Mouse (Mus musculus) lung, embryonic 14.5 days (tissue): Measurements from ENCODE around the gene Anapc11. TPM values are rescaled to one million over a fixed set of nuclear protein-coding genes. Genes with fewer than 3 reads are reported as not detected.

Source experiments
- ATAC-seq: fragments of 200-750 bp; cut with Nextera tagmentation; 2 replicates; pipeline ENCODE4 v1.8.0; 2017; ENCODE audit warnings: mild to moderate bottlenecking, moderate TSS enrichment, moderate library complexity; ENCODE audit not compliant: insufficient read depth
- DNase-seq: peaks from one replicate; pipeline ENCODE4 v3.0.0-alpha.2; 2015
- H3K27ac ChIP-seq: fragments of 300-500 bp; sonication (generic); 2 replicates; pipeline ENCODE4 v1.5.1; 2014; ENCODE audit warnings: low read depth, mild to moderate bottlenecking, moderate library complexity
- H3K27me3 ChIP-seq: fragments of 300-500 bp; sonication (generic); 2 replicates; pipeline ENCODE4 v1.6.1; 2014; ENCODE audit warnings: low read length, control low read depth; ENCODE audit not compliant: insufficient read depth
- H3K36me3 ChIP-seq: fragments of 300-500 bp; sonication (generic); 2 replicates; pipeline ENCODE4 v1.6.1; 2014; ENCODE audit warnings: control low read depth; ENCODE audit not compliant: insufficient read depth
- H3K4me1 ChIP-seq: fragments of 300-500 bp; sonication (generic); 2 replicates; pipeline ENCODE4 v1.6.1; 2014; ENCODE audit warnings: antibody characterized with exemption, control low read depth; ENCODE audit not compliant: insufficient read depth
- H3K4me2 ChIP-seq: fragments of 300-500 bp; sonication (generic); 2 replicates; pipeline ENCODE4 v1.6.1; 2014; ENCODE audit warnings: mild to moderate bottlenecking
- H3K4me3 ChIP-seq: fragments of 300-500 bp; sonication (generic); 2 replicates; pipeline ENCODE4 v1.5.1; 2014; ENCODE audit warnings: low read depth, low read length
- H3K9ac ChIP-seq: fragments of 300-500 bp; sonication (generic); 2 replicates; pipeline ENCODE4 v1.6.1; 2014
- H3K9me3 ChIP-seq: fragments of 300-500 bp; sonication (generic); 2 replicates; pipeline ENCODE4 v1.6.1; 2016; ENCODE audit warnings: low read depth, low read length, control low read depth
- CTCF ChIP-seq: IDR thresholded peaks from 2 replicates; pipeline ENCODE4 v1.5.1; 2016; ENCODE audit warnings: antibody characterized with exemption, low read depth
- WGBS: fragments of 180-500 bp; shearing (Covaris S2); extraction: QIAGEN DNeasy Blood & Tissue Kit; methylation state at CpG from one replicate; pipeline ENCODE4 v1.1.7; 2014; 5-methylcytosine and 5-hydroxymethylcytosine counted together
- polyA plus RNA-seq: library from polyadenylated mRNA; unstranded; fragments of >200 nt; fragmentation: Nextera tagmentation; extraction: Ambion mirVana; gene quantifications from 2 replicates; pipeline ENCODE4 v1.2.1, GENCODE M21; 2014

Gene Anapc11
- polyA plus RNA-seq, 1 experiment from 2014 or later = 237 TPM

DNA sequence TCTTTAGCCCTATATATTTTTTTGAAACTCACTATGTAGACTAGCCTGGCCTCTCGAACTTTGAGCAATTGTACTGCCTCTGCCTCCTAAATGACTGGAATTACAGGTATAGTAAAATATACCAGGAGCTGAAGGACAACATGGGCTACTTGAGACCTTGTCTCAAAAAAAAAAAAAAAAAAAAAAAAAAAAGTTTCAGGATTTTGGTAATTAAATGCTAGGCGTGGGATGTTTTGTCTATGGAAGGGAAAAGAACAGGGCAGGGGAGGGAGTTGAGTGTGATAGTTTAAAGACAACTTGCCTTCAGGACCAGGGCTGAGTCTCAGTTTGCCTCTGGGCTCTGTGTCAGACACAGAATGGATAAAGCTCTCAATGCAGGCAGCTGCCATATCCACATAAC lies 23.2 kb upstream of the Anapc11 start:
- Histone ChIP-seq H3K27me3 (no peaks in the 10 kb centered on the region), H3K9ac (no peak overlapping the region), H3K4me2 (peak overlapping the region; percentile 90; the same call in 1 of the 2 replicates), H3K9me3 (no peaks in the 10 kb centered on the region), H3K4me3 (no peak overlapping the region), H3K36me3 (peaks cover 49% of the 10 kb centered on the region), H3K27ac (no peak overlapping the region), H3K4me1 (peaks cover 13% of the 10 kb centered on the region; the same call in 1 of the 2 replicates)
- no peak for TF ChIP-seq CTCF
- WGBS = 88% methylated on average over 2 of the region's 2 CpGs
- ATAC-seq = no peak
- no peak for DNase-seq

GRCm38 (mm10) chr11:120575940-120576339 lies 22.3 kb upstream of the Anapc11 start:
- H3K36me3 ChIP-seq = peaks cover 43% of the 10 kb centered on the region
- DNase-seq (no peak), ATAC-seq (no peak)
- no peak overlapping the region for H3K4me2 ChIP-seq
- no peaks in the 10 kb centered on the region for H3K9me3 ChIP-seq
- peaks cover 13% of the 10 kb centered on the region; the same call in 1 of the 2 replicates for H3K4me1 ChIP-seq
- no peak overlapping the region for H3K4me3 ChIP-seq
- no peak overlapping the region for H3K27ac ChIP-seq
- no peaks in the 10 kb centered on the region for H3K27me3 ChIP-seq
- no peak for TF ChIP-seq CTCF
- no peak overlapping the region for H3K9ac ChIP-seq

- H3K9ac ChIP-seq = no peak overlapping the region
- 77% methylated on average over 3 of the region's 3 CpGs for WGBS
- H3K4me1 ChIP-seq = peaks cover 8% of the 10 kb centered on the region; the same call in 1 of the 2 replicates
- H3K36me3 ChIP-seq = peaks cover 37% of the 10 kb centered on the region
- no peak overlapping the region for H3K4me3 ChIP-seq
- DNase-seq (no peak), ATAC-seq (no peak)
- no peak overlapping the region for H3K27ac ChIP-seq
- no peak overlapping the region for H3K4me2 ChIP-seq
- no peaks in the 10 kb centered on the region for H3K9me3 ChIP-seq
- H3K27me3 ChIP-seq = no peaks in the 10 kb centered on the region
- no peak for TF ChIP-seq CTCF
These were observed 21.7 kb upstream of the Anapc11 start for GRCm38 (mm10) chr11:120576365-120576981.

GRCm38 (mm10) chr11:120577211-120578023 lies 20.8 kb upstream of the Anapc11 start:
- peak; percentile 56 for TF ChIP-seq CTCF
- Histone ChIP-seq H3K9me3 (no peaks in the 10 kb centered on the region), H3K4me1 (peaks cover 13% of the 10 kb centered on the region), H3K27me3 (no peaks in the 10 kb centered on the region), H3K27ac (no peak overlapping the region), H3K4me3 (peak overlapping the region; percentile 4; the same call in 1 of the 2 replicates), H3K36me3 (peaks cover 37% of the 10 kb centered on the region), H3K4me2 (no peak overlapping the region), H3K9ac (no peak overlapping the region)
- WGBS = 80% methylated on average over 7 of the region's 7 CpGs
- DNase-seq = peak; percentile 49
- no peak for ATAC-seq

DNA sequence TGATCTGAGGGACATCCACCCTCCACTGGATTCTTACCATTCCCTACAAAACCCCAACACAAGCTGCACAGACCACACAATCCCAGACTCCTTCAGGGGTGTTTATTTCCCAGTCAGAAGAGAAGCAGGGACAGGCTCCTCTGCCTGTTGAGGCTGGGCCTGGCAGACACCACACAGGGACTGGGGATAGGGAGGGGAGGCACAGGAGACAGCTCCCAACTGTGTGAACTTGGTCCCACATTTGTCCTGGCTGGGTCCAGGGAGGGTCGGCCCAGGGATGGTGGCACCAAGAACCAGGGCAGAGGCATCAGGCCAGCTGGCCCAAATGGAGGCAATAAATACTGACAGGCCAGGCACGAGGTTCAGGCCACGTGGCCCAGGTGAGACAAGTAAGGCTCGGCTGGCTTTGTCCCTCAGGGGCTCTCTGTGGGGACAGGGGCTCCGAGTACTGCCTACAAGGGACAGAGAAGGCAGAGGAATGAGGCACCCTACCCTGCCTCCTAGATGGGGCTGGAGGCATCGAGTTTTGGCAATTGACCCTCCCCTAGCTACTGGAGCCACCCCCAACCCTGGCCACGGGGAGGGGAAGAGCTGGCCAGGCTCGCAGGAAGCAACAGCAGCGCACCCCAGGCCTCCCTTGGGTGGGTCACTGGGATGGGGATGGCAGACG lies 20.1 kb upstream of the Anapc11 start:
- peaks cover 43% of the 10 kb centered on the region for H3K36me3 ChIP-seq
- H3K4me3 ChIP-seq = no peak overlapping the region
- no peak for ATAC-seq
- H3K9ac ChIP-seq = 0 out of 2 replicates have a peak overlapping the region, but pooled peaks have one; percentile 23
- DNase-seq = no peak
- peaks cover 13% of the 10 kb centered on the region for H3K4me1 ChIP-seq
- H3K27ac ChIP-seq = no peak overlapping the region
- H3K27me3 ChIP-seq = no peaks in the 10 kb centered on the region
- WGBS = 81% methylated on average over 10 of the region's 10 CpGs
- TF ChIP-seq CTCF = no peak
- no peaks in the 10 kb centered on the region for H3K9me3 ChIP-seq
- no peak overlapping the region for H3K4me2 ChIP-seq

DNA sequence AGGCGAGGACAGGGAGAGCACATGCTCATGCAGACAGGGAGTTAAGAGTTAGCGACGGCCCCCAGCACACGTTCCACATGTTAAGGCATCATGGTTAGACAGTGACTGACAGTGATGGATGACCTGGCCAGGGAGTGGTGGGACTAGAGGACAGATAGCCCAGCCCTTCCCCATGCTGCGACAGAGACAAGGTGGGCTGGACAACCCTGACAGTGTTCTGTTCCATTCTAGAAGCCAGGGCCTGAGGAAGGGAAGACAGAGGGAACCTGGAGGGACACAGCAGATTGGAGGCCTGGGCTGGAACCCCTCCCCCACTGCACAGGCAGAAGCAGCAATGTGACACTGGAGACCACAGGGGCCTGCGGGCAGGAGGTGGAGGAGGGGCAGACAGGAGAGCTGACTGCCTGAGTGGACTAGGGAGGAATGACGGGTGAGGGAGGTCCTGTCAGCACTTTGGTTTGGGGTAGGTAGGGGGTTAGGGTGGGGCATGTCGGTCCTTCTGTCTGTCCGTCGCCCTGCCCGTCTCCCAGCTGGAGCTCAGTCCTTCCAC lies 19.5 kb upstream of the Anapc11 start:
- Histone ChIP-seq H3K4me1 (peaks cover 13% of the 10 kb centered on the region), H3K27ac (no peak overlapping the region), H3K9me3 (no peaks in the 10 kb centered on the region), H3K4me3 (0 out of 2 replicates have a peak overlapping the region, but pooled peaks have one; percentile 94), H3K4me2 (no peak overlapping the region), H3K36me3 (peaks cover 49% of the 10 kb centered on the region), H3K9ac (0 out of 2 replicates have a peak overlapping the region, but pooled peaks have one; percentile 23), H3K27me3 (no peaks in the 10 kb centered on the region)
- no peak for TF ChIP-seq CTCF
- no peak for ATAC-seq
- 68% methylated on average over 11 of the region's 11 CpGs for WGBS
- no peak for DNase-seq
